Mouse (Mus musculus) megakaryocyte, embryonic 14.5 days (primary cell): ENCODE measurements around the gene Fgf12. TPM values are rescaled to one million over a fixed set of nuclear protein-coding genes. Genes with fewer than 3 reads are reported as not detected.

Experiments used
- H3K27me3 ChIP-seq: replicated peaks from 2 replicates; pipeline ENCODE3; 2012; ENCODE audit warnings: inconsistent platforms
- H3K36me3 ChIP-seq: replicated peaks from 2 replicates; pipeline ENCODE3; 2012; ENCODE audit warnings: low read length, inconsistent platforms, mixed read lengths
- H3K4me1 ChIP-seq: 2 replicates; pipeline ENCODE4 v1.6.1; 2012; ENCODE audit warnings: inconsistent platforms
- H3K4me3 ChIP-seq: replicated peaks from 2 replicates; pipeline ENCODE3; 2012; ENCODE audit warnings: moderate library complexity, mild to moderate bottlenecking, inconsistent platforms
- H3K9me3 ChIP-seq: 2 replicates; pipeline ENCODE4 v1.6.1; 2012; ENCODE audit warnings: inconsistent platforms
- FLI1 ChIP-seq: IDR thresholded peaks from 2 replicates; pipeline ENCODE4 v1.6.1; 2012; ENCODE audit warnings: low read length, inconsistent platforms, mixed read lengths
- GATA1 ChIP-seq: IDR thresholded peaks from 3 replicates; pipeline ENCODE4 v1.6.1; 2012; ENCODE audit warnings: mixed read lengths, low read length, inconsistent platforms, borderline replicate concordance
- polyA plus RNA-seq: library from polyadenylated mRNA; stranded (reverse); fragments of >175 nt; gene quantifications from 2 replicates; pipeline ENCODE4 v1.2.3, GENCODE M21; 2012; ENCODE audit warnings: low replicate concordance; ENCODE audit not compliant: insufficient read depth

Fgf12 gene
- polyA plus RNA-seq, 1 experiment: not detected

DNA sequence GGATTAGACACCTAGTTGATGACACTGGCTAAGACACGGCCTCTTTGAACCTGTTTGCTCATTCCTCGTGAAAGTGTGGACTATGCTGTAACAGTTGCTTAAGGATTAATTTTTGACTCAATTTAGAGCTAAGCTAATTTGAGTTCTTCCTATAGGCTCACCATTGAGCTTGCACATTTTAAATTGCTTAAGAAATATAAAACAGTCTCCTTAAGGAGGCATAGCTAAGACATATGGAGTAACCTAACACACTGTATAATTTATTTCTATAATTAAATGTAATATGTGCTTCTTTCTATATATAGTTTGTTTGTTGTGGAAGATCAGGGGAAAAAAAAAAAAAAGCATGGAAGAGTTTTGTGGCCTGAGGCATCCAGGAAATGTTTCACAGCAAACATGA, 378.1 kb downstream of the Fgf12 start:
- Histone ChIP-seq H3K4me3 (no peak overlapping the region), H3K36me3 (no peaks in the 10 kb centered on the region), H3K4me1 (no peaks in the 10 kb centered on the region), H3K9me3 (no peaks in the 10 kb centered on the region), H3K27me3 (no peaks in the 10 kb centered on the region)
- TF ChIP-seq FLI1 (no peak), GATA1 (no peak)

DNA sequence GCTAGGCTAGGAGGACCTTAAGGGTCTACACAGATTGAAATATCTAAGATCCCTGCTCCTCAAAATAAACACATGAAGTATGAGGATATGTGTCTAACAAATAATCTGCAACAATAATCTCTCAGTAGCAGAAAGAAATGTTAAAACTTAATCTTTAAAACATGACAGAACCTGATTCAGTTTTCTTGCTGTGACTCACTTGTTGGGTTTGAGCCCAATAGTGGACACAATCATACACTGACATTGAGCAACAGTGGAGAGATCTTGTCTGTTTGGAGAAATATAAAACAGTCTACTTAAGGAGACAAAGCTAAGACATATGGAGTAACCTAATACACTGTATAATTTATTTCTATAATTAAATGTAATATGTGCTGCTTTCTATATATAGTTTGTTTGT, 379.6 kb downstream of the Fgf12 start:
- no peak for TF ChIP-seq FLI1
- no peak for TF ChIP-seq GATA1
- no peaks in the 10 kb centered on the region for H3K36me3 ChIP-seq
- H3K27me3 ChIP-seq: no peaks in the 10 kb centered on the region
- H3K4me3 ChIP-seq: no peak overlapping the region
- H3K9me3 ChIP-seq: no peaks in the 10 kb centered on the region
- no peaks in the 10 kb centered on the region for H3K4me1 ChIP-seq

DNA sequence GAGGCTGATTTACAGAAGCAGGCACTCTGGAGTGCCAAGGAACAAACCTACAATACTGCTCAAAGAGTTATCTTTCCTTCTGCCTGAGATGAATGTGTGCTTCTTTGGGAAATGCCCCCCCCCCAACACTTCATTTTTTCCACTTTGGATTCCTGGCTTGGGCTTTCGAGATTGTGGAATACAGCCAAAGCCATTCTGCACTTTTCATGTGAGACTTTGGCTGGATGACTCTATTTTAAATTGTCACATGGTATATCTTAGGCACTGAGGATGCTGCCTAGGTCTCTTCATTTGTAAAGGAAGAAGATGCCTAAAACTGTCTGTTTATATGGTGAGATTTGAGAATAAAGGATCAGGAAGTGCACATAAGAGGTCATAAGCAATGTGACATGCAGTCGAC, 402.2 kb downstream of the Fgf12 start:
- Histone ChIP-seq H3K4me1 (no peaks in the 10 kb centered on the region), H3K36me3 (no peaks in the 10 kb centered on the region), H3K4me3 (no peak overlapping the region), H3K27me3 (no peaks in the 10 kb centered on the region), H3K9me3 (no peaks in the 10 kb centered on the region)
- TF ChIP-seq FLI1: no peak
- TF ChIP-seq GATA1: no peak

- H3K36me3 ChIP-seq: no peaks in the 10 kb centered on the region
- no peaks in the 10 kb centered on the region; the same call in 1 of the 2 replicates for H3K9me3 ChIP-seq
- H3K27me3 ChIP-seq: no peaks in the 10 kb centered on the region
- TF ChIP-seq FLI1 (no peak), GATA1 (no peak)
- H3K4me3 ChIP-seq: no peak overlapping the region
- no peaks in the 10 kb centered on the region for H3K4me1 ChIP-seq
Measured at GRCm38 (mm10) chr16:28345323-28345722, 407.5 kb downstream of the Fgf12 start.

GRCm38 (mm10) chr16:28337930-28338329, 414.9 kb downstream of the Fgf12 start:
- H3K4me1 ChIP-seq: no peaks in the 10 kb centered on the region
- no peak overlapping the region for H3K4me3 ChIP-seq
- TF ChIP-seq GATA1: no peak
- TF ChIP-seq FLI1: no peak
- no peaks in the 10 kb centered on the region for H3K36me3 ChIP-seq
- H3K9me3 ChIP-seq: no peaks in the 10 kb centered on the region; the same call in 1 of the 2 replicates
- no peaks in the 10 kb centered on the region for H3K27me3 ChIP-seq

DNA sequence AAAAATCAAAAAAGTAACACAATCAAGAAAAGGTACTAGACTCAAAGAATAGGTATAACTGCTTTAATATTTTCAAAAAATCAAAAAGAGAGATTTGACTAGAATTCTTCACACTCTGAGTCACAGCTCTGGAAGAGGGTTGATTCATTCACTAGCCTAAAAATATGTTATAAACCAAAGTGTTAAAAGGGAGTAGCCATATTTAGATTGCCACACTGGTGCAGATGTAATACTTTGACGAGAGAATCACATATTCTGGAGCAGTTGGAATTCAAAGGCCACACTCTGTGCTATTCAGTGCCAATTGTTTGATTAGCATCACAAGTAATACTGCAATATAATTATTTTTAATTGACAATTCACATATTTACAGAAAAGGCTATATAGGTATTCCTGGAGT, 416.2 kb downstream of the Fgf12 start:
- Histone ChIP-seq H3K9me3 (no peaks in the 10 kb centered on the region; the same call in 1 of the 2 replicates), H3K4me1 (no peaks in the 10 kb centered on the region), H3K27me3 (no peaks in the 10 kb centered on the region), H3K36me3 (no peaks in the 10 kb centered on the region), H3K4me3 (no peak overlapping the region)
- no peak for TF ChIP-seq GATA1
- TF ChIP-seq FLI1: no peak

- Histone ChIP-seq H3K4me1 (no peaks in the 10 kb centered on the region), H3K36me3 (no peaks in the 10 kb centered on the region), H3K9me3 (peaks cover 9% of the 10 kb centered on the region; the same call in 1 of the 2 replicates), H3K27me3 (no peaks in the 10 kb centered on the region), H3K4me3 (no peak overlapping the region)
- no peak for TF ChIP-seq FLI1
- TF ChIP-seq GATA1: no peak
Measured at GRCm38 (mm10) chr16:28335025-28335424, 417.8 kb downstream of the Fgf12 start.

DNA sequence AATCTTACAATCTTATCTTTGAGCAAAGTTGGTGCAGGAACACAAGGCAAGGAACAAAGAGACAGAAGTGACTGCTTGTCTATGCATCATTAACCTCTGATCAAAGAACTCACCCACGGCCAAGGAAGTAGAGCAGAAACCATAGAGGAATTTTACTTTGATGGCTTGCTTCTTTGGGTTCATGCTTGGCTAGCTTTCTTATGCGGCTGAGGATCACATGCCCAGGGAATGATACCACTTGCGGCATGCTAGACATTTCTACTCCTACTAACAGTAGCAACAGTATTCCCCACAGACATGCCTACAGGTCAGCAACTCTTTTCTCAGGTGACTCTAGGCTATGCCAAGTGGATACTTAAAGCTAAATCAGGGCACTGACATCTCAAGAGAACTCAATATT, 429.3 kb downstream of the Fgf12 start:
- TF ChIP-seq FLI1 (no peak), GATA1 (no peak)
- Histone ChIP-seq H3K4me3 (no peak overlapping the region), H3K9me3 (no peaks in the 10 kb centered on the region), H3K4me1 (no peaks in the 10 kb centered on the region), H3K36me3 (no peaks in the 10 kb centered on the region), H3K27me3 (no peaks in the 10 kb centered on the region)

GRCm38 (mm10) chr16:28311618-28312017, 441.2 kb downstream of the Fgf12 start:
- Histone ChIP-seq H3K36me3 (no peaks in the 10 kb centered on the region), H3K27me3 (no peaks in the 10 kb centered on the region), H3K4me1 (no peaks in the 10 kb centered on the region), H3K4me3 (no peak overlapping the region), H3K9me3 (peaks cover 10% of the 10 kb centered on the region; the same call in 1 of the 2 replicates)
- no peak for TF ChIP-seq GATA1
- no peak for TF ChIP-seq FLI1

- no peaks in the 10 kb centered on the region for H3K4me1 ChIP-seq
Measured at GRCm38 (mm10) chr16:28303889-28304288, 449.0 kb downstream of the Fgf12 start.

More at GRCm38 (mm10) chr16:28303889-28304288, 449.0 kb downstream of the Fgf12 start:
- TF ChIP-seq FLI1 (no peak), GATA1 (no peak)
- Histone ChIP-seq H3K36me3 (no peaks in the 10 kb centered on the region), H3K27me3 (no peaks in the 10 kb centered on the region), H3K9me3 (no peaks in the 10 kb centered on the region), H3K4me3 (no peak overlapping the region)
